Mouse (Mus musculus): ENCODE measurements around the gene Gm10277. TPM values are rescaled to one million over a fixed set of nuclear protein-coding genes. Genes with fewer than 3 reads are reported as not detected.

Gene Gm10277
- polyA plus RNA-seq, 1 experiment from 2014 or later = 0.92 TPM

DNA sequence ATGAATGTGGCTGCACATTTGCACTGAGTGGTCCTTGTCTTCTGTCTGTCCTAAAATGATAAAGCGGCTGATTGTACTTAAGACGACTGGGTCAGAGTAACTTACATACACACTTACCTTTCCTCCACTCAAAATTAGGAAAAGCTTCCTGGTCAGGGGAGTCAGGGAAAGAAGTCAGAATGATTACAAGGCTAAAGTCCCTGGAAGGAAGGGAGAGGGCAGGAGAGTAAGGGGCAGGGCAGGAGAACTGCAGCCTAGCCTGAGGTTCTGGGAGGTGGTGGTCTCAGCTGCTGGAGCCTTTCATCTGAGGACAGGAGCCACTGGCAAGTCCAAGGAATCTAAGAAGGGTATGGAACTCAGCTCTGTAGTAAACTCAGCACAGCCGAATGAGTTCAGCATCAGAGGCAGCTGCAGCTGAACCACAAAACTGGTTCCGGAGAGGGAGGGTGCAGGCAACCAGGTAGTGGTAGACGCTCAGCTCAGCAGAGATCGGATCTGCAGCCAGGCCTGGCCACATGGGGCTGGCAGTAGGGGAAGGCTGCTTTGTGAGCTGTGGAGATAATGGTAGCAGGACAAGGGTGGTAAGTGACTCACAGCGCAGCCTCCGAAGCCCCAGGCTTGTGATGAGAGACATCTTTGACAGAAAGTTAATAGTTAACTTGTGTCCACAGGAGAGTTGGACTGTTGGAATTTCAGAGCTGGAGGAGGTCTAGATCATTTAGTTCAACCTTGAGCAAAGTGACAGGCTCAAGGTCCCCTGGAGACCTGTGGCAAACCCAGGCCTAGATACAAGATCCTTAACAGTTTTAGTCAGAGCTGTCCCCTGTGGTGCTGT is 15.5 kb downstream of the Gm10277 start:
- Histone ChIP-seq H3K4me2 (replicated peaks; ENCODE audit: low read depth, low read length) (no peak overlapping the region; the same call in 1 of the 2 replicates), H3K9me3 (ENCODE audit: control insufficient read depth, low read length) (no peaks in the 10 kb centered on the region), H3K4me3 (ENCODE audit: low read length) (no peak overlapping the region), H3K36me3 (ENCODE audit: control insufficient read depth, insufficient read depth, low read length) (no peaks in the 10 kb centered on the region), H3K27me3 (ENCODE audit: control insufficient read depth, insufficient read depth, low read length) (no peaks in the 10 kb centered on the region), H3K27ac (ENCODE audit: low read depth, low read length) (peak overlapping the region; percentile 80), H3K4me1 (ENCODE audit: control insufficient read depth, insufficient read depth, low read length) (peaks cover 20% of the 10 kb centered on the region), H3K9ac (ENCODE audit: low read depth, low read length) (no peak overlapping the region)
- peak; percentile 46; the same call in 1 of the 2 replicates for ATAC-seq (ENCODE audit: low FRiP score, low TSS enrichment)
- 54% methylated on average over 8 of the region's 8 CpGs for WGBS

- Histone ChIP-seq H3K4me2 (replicated peaks; ENCODE audit: low read depth, low read length) (no peak overlapping the region), H3K27ac (ENCODE audit: low read depth, low read length) (no peak overlapping the region), H3K4me1 (ENCODE audit: control insufficient read depth, insufficient read depth, low read length) (peaks cover 34% of the 10 kb centered on the region), H3K9me3 (ENCODE audit: control insufficient read depth, low read length) (no peaks in the 10 kb centered on the region), H3K4me3 (ENCODE audit: low read length) (no peak overlapping the region), H3K27me3 (ENCODE audit: control insufficient read depth, insufficient read depth, low read length) (no peaks in the 10 kb centered on the region), H3K36me3 (ENCODE audit: control insufficient read depth, insufficient read depth, low read length) (no peaks in the 10 kb centered on the region), H3K9ac (ENCODE audit: low read depth, low read length) (no peak overlapping the region)
- WGBS = 72% methylated on average over 8 of the region's 8 CpGs
- ATAC-seq (ENCODE audit: low FRiP score, low TSS enrichment) = no peak
These were observed 17.2 kb downstream of the Gm10277 start for GRCm38 (mm10) chr11:77770346-77770745.

GRCm38 (mm10) chr11:77769496-77769895 is 18.1 kb downstream of the Gm10277 start:
- H3K27ac ChIP-seq (ENCODE audit: low read depth, low read length) = no peak overlapping the region
- no peaks in the 10 kb centered on the region for H3K27me3 ChIP-seq (ENCODE audit: control insufficient read depth, insufficient read depth, low read length)
- H3K36me3 ChIP-seq (ENCODE audit: control insufficient read depth, insufficient read depth, low read length) = no peaks in the 10 kb centered on the region
- H3K4me1 ChIP-seq (ENCODE audit: control insufficient read depth, insufficient read depth, low read length) = peaks cover 42% of the 10 kb centered on the region
- no peak overlapping the region for H3K4me3 ChIP-seq (ENCODE audit: low read length)
- no peaks in the 10 kb centered on the region for H3K9me3 ChIP-seq (ENCODE audit: control insufficient read depth, low read length)
- no peak overlapping the region for H3K4me2 ChIP-seq (replicated peaks; ENCODE audit: low read depth, low read length)
- no peak overlapping the region for H3K9ac ChIP-seq (ENCODE audit: low read depth, low read length)
- 64% methylated on average over 4 of the region's 4 CpGs for WGBS
- ATAC-seq (ENCODE audit: low FRiP score, low TSS enrichment) = no peak

DNA sequence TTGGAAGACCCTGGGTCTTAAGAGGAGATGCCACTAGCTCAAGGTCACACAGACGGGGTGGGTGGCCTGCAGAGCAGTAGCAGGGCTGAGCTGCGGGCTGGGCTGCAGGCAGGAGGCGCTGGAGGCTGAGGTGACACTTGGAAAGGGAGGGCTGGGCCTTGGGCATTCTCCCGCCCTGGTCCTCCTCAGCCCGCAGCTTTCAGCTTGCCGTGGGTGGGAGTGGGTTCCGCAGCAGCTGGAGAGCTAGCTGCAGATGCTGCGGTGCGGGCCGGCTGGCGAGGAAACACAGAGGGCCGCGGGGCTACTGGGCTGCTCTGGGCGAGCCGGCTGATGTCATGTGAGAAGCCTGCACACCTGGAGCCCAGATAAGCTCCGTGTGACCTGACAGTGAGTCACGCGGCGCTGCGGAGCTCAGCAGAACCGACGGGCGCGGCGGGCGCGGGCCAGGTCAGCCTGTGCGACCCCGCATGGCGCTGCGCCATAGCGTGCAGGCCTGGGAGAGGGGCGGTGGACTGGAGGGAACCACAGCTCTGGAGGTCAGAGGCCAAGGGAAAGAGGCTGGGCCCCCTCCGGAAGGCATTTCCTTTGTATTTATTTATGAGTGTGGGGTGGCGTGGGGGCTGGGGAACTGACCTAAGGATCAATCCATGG is 21.1 kb downstream of the Gm10277 start:
- Histone ChIP-seq H3K27ac (ENCODE audit: low read depth, low read length) (peak overlapping the region; percentile 78), H3K36me3 (ENCODE audit: control insufficient read depth, insufficient read depth, low read length) (no peaks in the 10 kb centered on the region), H3K4me1 (ENCODE audit: control insufficient read depth, insufficient read depth, low read length) (peaks cover 41% of the 10 kb centered on the region), H3K27me3 (ENCODE audit: control insufficient read depth, insufficient read depth, low read length) (no peaks in the 10 kb centered on the region), H3K4me2 (replicated peaks; ENCODE audit: low read depth, low read length) (peak overlapping the region; percentile 87), H3K9me3 (ENCODE audit: control insufficient read depth, low read length) (no peaks in the 10 kb centered on the region), H3K4me3 (ENCODE audit: low read length) (peak overlapping the region; percentile 42), H3K9ac (ENCODE audit: low read depth, low read length) (peak overlapping the region; percentile 57)
- ATAC-seq (ENCODE audit: low FRiP score, low TSS enrichment) = peak; percentile 53
- 2% methylated on average over 34 of the region's 35 CpGs for WGBS

- no peak for ATAC-seq (ENCODE audit: low FRiP score, low TSS enrichment)
- H3K27ac ChIP-seq (ENCODE audit: low read depth, low read length) = peak overlapping the region; percentile 78; the same call in 1 of the 2 replicates
- peaks cover 41% of the 10 kb centered on the region for H3K4me1 ChIP-seq (ENCODE audit: control insufficient read depth, insufficient read depth, low read length)
- no peaks in the 10 kb centered on the region for H3K9me3 ChIP-seq (ENCODE audit: control insufficient read depth, low read length)
- H3K9ac ChIP-seq (ENCODE audit: low read depth, low read length) = peak overlapping the region; percentile 12; the same call in 1 of the 2 replicates
- no peaks in the 10 kb centered on the region for H3K27me3 ChIP-seq (ENCODE audit: control insufficient read depth, insufficient read depth, low read length)
- no peaks in the 10 kb centered on the region for H3K36me3 ChIP-seq (ENCODE audit: control insufficient read depth, insufficient read depth, low read length)
- peak overlapping the region; percentile 87; the same call in 1 of the 2 replicates for H3K4me2 ChIP-seq (replicated peaks; ENCODE audit: low read depth, low read length)
- WGBS = 44% methylated on average over 4 of the region's 4 CpGs
- H3K4me3 ChIP-seq (ENCODE audit: low read length) = no peak overlapping the region
These were observed 22.1 kb downstream of the Gm10277 start for GRCm38 (mm10) chr11:77765459-77765777.

DNA sequence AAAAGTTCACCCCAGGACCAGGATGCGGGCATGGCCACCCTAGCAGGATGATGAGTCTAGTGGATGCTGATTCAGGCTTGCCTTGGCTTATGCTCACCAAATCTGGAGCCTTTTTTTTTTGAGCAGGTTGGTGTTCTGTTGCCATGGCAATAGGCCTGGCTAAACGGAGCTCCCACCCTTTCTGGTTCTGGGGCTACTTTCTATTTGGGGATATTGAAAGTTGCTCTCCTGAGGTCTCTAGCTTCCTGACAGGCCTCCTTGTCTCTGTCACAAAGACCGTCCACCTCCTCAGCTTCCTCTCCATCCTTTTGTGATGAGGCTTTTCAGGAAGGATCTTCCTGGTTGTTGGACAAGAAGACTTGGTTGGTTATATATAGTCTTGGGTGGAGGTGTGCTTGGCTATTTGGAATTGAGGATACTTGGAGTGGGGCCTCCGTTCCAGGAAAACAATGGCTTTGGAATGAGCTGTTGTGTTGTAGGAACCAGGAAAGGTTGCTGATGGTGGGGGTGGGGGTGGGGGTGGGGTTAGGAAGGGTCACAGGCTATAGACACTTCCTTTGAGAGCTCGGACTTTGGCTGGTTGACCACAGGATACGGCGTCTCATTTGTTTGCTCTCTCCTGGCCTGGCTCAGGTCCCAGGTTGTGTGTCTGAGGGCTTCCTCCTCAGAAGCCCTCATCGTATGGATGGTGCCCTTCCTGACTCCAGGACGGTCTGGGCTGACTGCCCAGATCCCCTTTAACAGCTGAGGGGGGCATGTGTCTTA is 22.7 kb downstream of the Gm10277 start:
- H3K4me3 ChIP-seq (ENCODE audit: low read length) = peak overlapping the region; percentile 86; the same call in 1 of the 2 replicates
- H3K4me2 ChIP-seq (replicated peaks; ENCODE audit: low read depth, low read length) = peak overlapping the region; percentile 87
- no peak overlapping the region for H3K9ac ChIP-seq (ENCODE audit: low read depth, low read length)
- peaks cover 41% of the 10 kb centered on the region for H3K4me1 ChIP-seq (ENCODE audit: control insufficient read depth, insufficient read depth, low read length)
- H3K36me3 ChIP-seq (ENCODE audit: control insufficient read depth, insufficient read depth, low read length) = no peaks in the 10 kb centered on the region
- H3K27ac ChIP-seq (ENCODE audit: low read depth, low read length) = peak overlapping the region; percentile 78; the same call in 1 of the 2 replicates
- ATAC-seq (ENCODE audit: low FRiP score, low TSS enrichment) = no peak
- WGBS = 47% methylated on average over 9 of the region's 9 CpGs
- H3K9me3 ChIP-seq (ENCODE audit: control insufficient read depth, low read length) = no peaks in the 10 kb centered on the region
- H3K27me3 ChIP-seq (ENCODE audit: control insufficient read depth, insufficient read depth, low read length) = no peaks in the 10 kb centered on the region

GRCm38 (mm10) chr11:77763673-77764340 is 23.7 kb downstream of the Gm10277 start:
- peak overlapping the region; percentile 86 for H3K4me3 ChIP-seq (ENCODE audit: low read length)
- peak; percentile 28; the same call in 1 of the 2 replicates for ATAC-seq (ENCODE audit: low FRiP score, low TSS enrichment)
- peak overlapping the region; percentile 87 for H3K9ac ChIP-seq (ENCODE audit: low read depth, low read length)
- H3K4me2 ChIP-seq (replicated peaks; ENCODE audit: low read depth, low read length) = peak overlapping the region; percentile 87
- H3K36me3 ChIP-seq (ENCODE audit: control insufficient read depth, insufficient read depth, low read length) = no peaks in the 10 kb centered on the region
- 6% methylated on average over 21 of the region's 26 CpGs for WGBS
- H3K27me3 ChIP-seq (ENCODE audit: control insufficient read depth, insufficient read depth, low read length) = no peaks in the 10 kb centered on the region
- H3K27ac ChIP-seq (ENCODE audit: low read depth, low read length) = peak overlapping the region; percentile 77
- peaks cover 35% of the 10 kb centered on the region for H3K4me1 ChIP-seq (ENCODE audit: control insufficient read depth, insufficient read depth, low read length)
- H3K9me3 ChIP-seq (ENCODE audit: control insufficient read depth, low read length) = no peaks in the 10 kb centered on the region; the same call in 1 of the 2 replicates

- Histone ChIP-seq H3K4me1 (ENCODE audit: control insufficient read depth, insufficient read depth, low read length) (peaks cover 33% of the 10 kb centered on the region), H3K27ac (ENCODE audit: low read depth, low read length) (peak within 1 kb of the TSS; percentile 77), H3K4me2 (replicated peaks; ENCODE audit: low read depth, low read length) (peak within 1 kb of the TSS; percentile 87), H3K36me3 (ENCODE audit: control insufficient read depth, insufficient read depth, low read length) (no peaks in the 10 kb centered on the region), H3K27me3 (ENCODE audit: control insufficient read depth, insufficient read depth, low read length) (no peaks in the 10 kb centered on the region), H3K9me3 (ENCODE audit: control insufficient read depth, low read length) (no peaks in the 10 kb centered on the region; the same call in 1 of the 2 replicates), H3K4me3 (ENCODE audit: low read length) (peak within 1 kb of the TSS; percentile 86), H3K9ac (ENCODE audit: low read depth, low read length) (peak within 1 kb of the TSS; percentile 87)
- WGBS = 2% methylated on average over 74 of the region's 79 CpGs
- ATAC-seq (ENCODE audit: low FRiP score, low TSS enrichment) = peak; percentile 84
These were observed 24.5 kb downstream of the Gm10277 start, which contains the start of gene Myo18a for GRCm38 (mm10) chr11:77762783-77763672. Myo18a (plus strand) TSS chr11:77763246.
